Mouse (Mus musculus) CH12.LX (cell line): ENCODE results near the gene Gm12185. TPM values are rescaled to one million over a fixed set of nuclear protein-coding genes. Genes with fewer than 3 reads are reported as not detected.

Experiments used
- DNase-seq: peaks from one replicate; pipeline ENCODE4 v3.0.0-alpha.2; 2013; ENCODE audit errors: extremely low read depth
- H3K27ac ChIP-seq: 2 replicates; pipeline ENCODE4 v1.5.1; 2012; ENCODE audit warnings: low read depth, mild to moderate bottlenecking, control low read depth, moderate library complexity; ENCODE audit not compliant: insufficient read depth
- H3K27me3 ChIP-seq: replicated peaks from 2 replicates; pipeline ENCODE3; 2012; ENCODE audit warnings: inconsistent platforms
- H3K36me3 ChIP-seq, 2 experiments: replicated peaks in 1 of 2; 2 replicates each; pipeline versions ENCODE3 to v1.6.1; 2012; ENCODE audit warnings: inconsistent platforms in 1 of 2, low read length in 1 of 2, mild to moderate bottlenecking in 1 of 2, mixed read lengths in 1 of 2, moderate library complexity in 1 of 2; ENCODE audit not compliant: control insufficient read depth in 1 of 2, insufficient read depth in 1 of 2
- H3K4me1 ChIP-seq, 2 experiments: 2 replicates each; pipeline ENCODE4 v1.6.1; 2012; ENCODE audit warnings: inconsistent platforms in 1 of 2, moderate library complexity in 1 of 2; ENCODE audit not compliant: insufficient read depth in 2 of 2, control insufficient read depth in 1 of 2
- H3K4me2 ChIP-seq: 2 replicates; pipeline ENCODE4 v1.6.1; 2012; ENCODE audit warnings: low read depth, mild to moderate bottlenecking, control low read depth; ENCODE audit not compliant: poor library complexity, insufficient read depth, severe bottlenecking
- H3K4me3 ChIP-seq, 3 experiments: fragments of 150-350 bp in 1 of 3; sonication (generic) in 1 of 3; replicated peaks in 1 of 3; 2 replicates each; pipeline versions ENCODE3 to v1.5.1; 2011 to 2012; ENCODE audit warnings: low read depth in 2 of 3, low read length in 2 of 3, mild to moderate bottlenecking in 2 of 3, moderate library complexity in 2 of 3, control low read depth in 1 of 3, improper control_type of control experiment in 1 of 3, inconsistent platforms in 1 of 3, mixed read lengths in 1 of 3; ENCODE audit not compliant: poor library complexity in 1 of 3
- H3K79me2 ChIP-seq: replicated peaks from 2 replicates; pipeline ENCODE4 v1.6.1; 2012; ENCODE audit warnings: mild to moderate bottlenecking, moderate library complexity; ENCODE audit not compliant: control insufficient read depth, poor library complexity, insufficient read depth, severe bottlenecking; ENCODE audit errors: extremely low read depth
- H3K9ac ChIP-seq: 2 replicates; pipeline ENCODE4 v1.6.1; 2012; ENCODE audit warnings: low read depth, mild to moderate bottlenecking, control low read depth, moderate library complexity; ENCODE audit not compliant: insufficient read depth
- H3K9me3 ChIP-seq: replicated peaks from 2 replicates; pipeline ENCODE3; 2012; ENCODE audit warnings: low read length, inconsistent platforms, mixed read lengths
- CTCF ChIP-seq, 2 experiments: IDR thresholded peaks in 1 of 2; conservative IDR thresholded peaks in 1 of 2; 2 replicates each; pipeline ENCODE4 v1.5.1; 2011 to 2012; ENCODE audit warnings: low read depth in 2 of 2, low read length in 2 of 2, improper control_type of control experiment in 1 of 2, inconsistent platforms in 1 of 2, mild to moderate bottlenecking in 1 of 2, moderate library complexity in 1 of 2
- E2F4 ChIP-seq: IDR thresholded peaks from 2 replicates; pipeline ENCODE4 v1.6.1; 2011; ENCODE audit warnings: low read depth, low read length, improper control_type of control experiment; ENCODE audit not compliant: insufficient replicate concordance
- ELF1 ChIP-seq: IDR thresholded peaks from 2 replicates; pipeline ENCODE4 v1.6.1; 2014; ENCODE audit warnings: low read depth, mild to moderate bottlenecking, inconsistent platforms, low read length, improper control_type of control experiment
- GABPA ChIP-seq: IDR thresholded peaks from 2 replicates; pipeline ENCODE4 v1.6.1; 2012; ENCODE audit warnings: low read depth, low read length, improper control_type of control experiment, inconsistent platforms; ENCODE audit not compliant: insufficient replicate concordance
- IRF4 ChIP-seq: IDR thresholded peaks from 2 replicates; pipeline ENCODE4 v1.6.1; 2014; ENCODE audit warnings: low read depth, mild to moderate bottlenecking, inconsistent platforms, low read length, improper control_type of control experiment
- JUND ChIP-seq: conservative IDR thresholded peaks from 2 replicates; pipeline ENCODE4 v1.6.1; 2011; ENCODE audit warnings: low read depth, low read length, improper control_type of control experiment
- MAX ChIP-seq: IDR thresholded peaks from 2 replicates; pipeline ENCODE4 v1.6.1; 2011; ENCODE audit warnings: low read length, improper control_type of control experiment
- MEF2A ChIP-seq: IDR thresholded peaks from 2 replicates; pipeline ENCODE4 v1.6.1; 2014; ENCODE audit warnings: low read depth, mild to moderate bottlenecking, inconsistent platforms, low read length, improper control_type of control experiment, borderline replicate concordance
- MXI1 ChIP-seq: IDR thresholded peaks from 2 replicates; pipeline ENCODE4 v1.6.1; 2011; ENCODE audit warnings: mild to moderate bottlenecking, low read depth, low read length, improper control_type of control experiment
- MYC ChIP-seq: IDR thresholded peaks from 2 replicates; pipeline ENCODE4 v1.6.1; 2011; ENCODE audit warnings: low read depth, mild to moderate bottlenecking, improper control_type of control experiment, low read length
- NELFE ChIP-seq: IDR thresholded peaks from 2 replicates; pipeline ENCODE4 v1.6.1; 2011; ENCODE audit warnings: low read depth, low read length, improper control_type of control experiment
- POLR2AphosphoS2 ChIP-seq: IDR thresholded peaks from 2 replicates; pipeline ENCODE4 v1.6.1; 2011; ENCODE audit warnings: low read depth, low read length, improper control_type of control experiment
- RAD21 ChIP-seq: IDR thresholded peaks from 2 replicates; pipeline ENCODE4 v1.6.1; 2011; ENCODE audit warnings: low read depth, mild to moderate bottlenecking, low read length, improper control_type of control experiment, moderate library complexity
- SIN3A ChIP-seq: IDR thresholded peaks from 2 replicates; pipeline ENCODE4 v1.6.1; 2012; ENCODE audit warnings: low read length, improper control_type of control experiment, inconsistent platforms
- SMC3 ChIP-seq: IDR thresholded peaks from 2 replicates; pipeline ENCODE4 v1.6.1; 2011; ENCODE audit warnings: low read depth, low read length, improper control_type of control experiment
- TCF12 ChIP-seq: IDR thresholded peaks from 2 replicates; pipeline ENCODE4 v1.6.1; 2014; ENCODE audit warnings: low read depth, mild to moderate bottlenecking, inconsistent platforms, low read length, improper control_type of control experiment
- USF1 ChIP-seq: IDR thresholded peaks from 2 replicates; pipeline ENCODE4 v1.6.1; 2014; ENCODE audit warnings: low read depth, mild to moderate bottlenecking, inconsistent platforms, low read length, improper control_type of control experiment
- ZC3H11A ChIP-seq: IDR thresholded peaks from 2 replicates; pipeline ENCODE4 v1.6.1; 2012; ENCODE audit warnings: low read depth, mild to moderate bottlenecking, inconsistent platforms, low read length, improper control_type of control experiment
- ZNF384 ChIP-seq: IDR thresholded peaks from 2 replicates; pipeline ENCODE4 v1.6.1; 2012; ENCODE audit warnings: low read depth, low read length, improper control_type of control experiment, inconsistent platforms
- dilution Hi-C: fragments of 300-500 bp; cut with MboI; formaldehyde crosslinking; loops from 2 replicates; pipeline ENCODE4 v1.14.3; 2020; ENCODE audit warnings: low sequenced_read_pairs; ENCODE audit not compliant: extremely low pct_unique_long_range_greater_than_20kb, extremely low pct_ligation_motif_present
- in situ Hi-C: fragments of 300-500 bp; cut with MboI; formaldehyde crosslinking; loops from 3 replicates; pipeline ENCODE4 v1.14.3; 2019; ENCODE audit warnings: low sequenced_read_pairs, low pct_ligation_motif_present, low pct_unique_long_range_greater_than_20kb, mixed read lengths
- polyA plus RNA-seq: library from polyadenylated mRNA; unstranded; fragments of >175 nt; gene quantifications from 2 replicates; pipeline ENCODE4 v1.2.1, GENCODE M21; 2012; ENCODE audit warnings: low read depth; ENCODE audit not compliant: insufficient read length
- total RNA-seq, 2 experiments: library from RNA; depleted of rRNA; stranded (reverse); fragments of 300-350 nt in 1 of 2; fragments of >200 nt in 1 of 2; gene quantifications; 2 replicates each; pipeline ENCODE4 v1.2.3; 2012 to 2014

Gm12185 gene
- total and polyA plus RNA-seq, 3 experiments, result 0.04 to 0.50 TPM; not detected in 1

DNA sequence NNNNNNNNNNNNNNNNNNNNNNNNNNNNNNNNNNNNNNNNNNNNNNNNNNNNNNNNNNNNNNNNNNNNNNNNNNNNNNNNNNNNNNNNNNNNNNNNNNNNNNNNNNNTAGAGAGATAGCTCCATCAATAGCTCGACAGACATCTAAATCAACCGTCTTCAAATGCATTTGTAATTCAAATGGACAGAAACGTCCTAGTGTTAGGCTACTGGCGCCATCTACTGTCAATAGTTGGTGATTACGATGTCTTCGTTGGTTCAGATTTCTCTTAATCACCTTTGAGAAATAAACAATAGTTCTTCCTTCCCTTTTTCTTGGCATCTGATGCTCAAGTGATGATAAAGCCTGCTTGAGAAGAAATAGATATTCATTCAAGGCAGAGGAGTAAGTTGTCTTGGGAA, 133.0 kb downstream of the Gm12185 start:
- DNase-seq, result peak; percentile 89
- no peak for TF ChIP-seq MYC
- TF ChIP-seq E2F4, result 0 out of 2 replicates have a peak, but pooled peaks have one; percentile 21
- 0 out of 2 replicates have a peak, but pooled peaks have one; percentile 26 for TF ChIP-seq ELF1
- TF ChIP-seq MEF2A, result no peak
- no peak for TF ChIP-seq POLR2AphosphoS2
- TF ChIP-seq ZNF384, result peak; percentile 72
- peak; percentile 83; the same call in 1 of the 2 replicates for TF ChIP-seq SIN3A
- TF ChIP-seq NELFE, result peak; percentile 39; the same call in 1 of the 2 replicates
- TF ChIP-seq ZC3H11A, result peak; percentile 89
- TF ChIP-seq TCF12, result peak; percentile 15; the same call in 1 of the 2 replicates
- TF ChIP-seq USF1, result no peak
- TF ChIP-seq RAD21, result peak; percentile 100
- 0 out of 2 replicates have a peak, but pooled peaks have one; percentile 15 for TF ChIP-seq MAX
- peak; percentile 40; the same call in 1 of the 2 replicates for TF ChIP-seq IRF4
- peak; percentile 61 for TF ChIP-seq JUND
- TF ChIP-seq CTCF (conservative IDR thresholded peaks at IDR 0.05 in 1 of 2, IDR thresholded peaks at IDR 0.05 in 1 of 2; ENCODE audit: low read depth in 2 of 2, low read length in 2 of 2), result peak; percentile 69 to 99
- TF ChIP-seq SMC3, result peak; percentile 90
- peak; percentile 46; the same call in 1 of the 2 replicates for TF ChIP-seq MXI1
- no peak for TF ChIP-seq GABPA
- TF ChIP-seq, all 38 proteins: peak for 14
- dilution Hi-C loops (no loop called here), in situ Hi-C loops (loop anchor here (5.0 to 25.0 kb wide), 3 partner anchors 72 to 553 kb away; partner anchors contain the start of gene Olfr1389)
- peak overlapping the region; percentile 58 to 66 (median 66) for H3K4me3 ChIP-seq
- peaks cover 0 to 9% of the 10 kb centered on the region in 2 experiments for H3K36me3 ChIP-seq
- H3K27ac ChIP-seq, result no peak overlapping the region
- H3K9me3 ChIP-seq, result peaks cover 3% of the 10 kb centered on the region
- peak overlapping the region; percentile 59 for H3K9ac ChIP-seq
- no peaks in the 10 kb centered on the region for H3K79me2 ChIP-seq
- H3K4me2 ChIP-seq, result peak overlapping the region; percentile 76
- H3K4me1 ChIP-seq, result peaks cover 0 to 22% of the 10 kb centered on the region in 2 experiments; a peak in 2 of 4 replicates
- H3K27me3 ChIP-seq, result peaks cover 2% of the 10 kb centered on the region

Other genes starting within 250 kb of the Gm12185 start
- 5,582 and 6,330 TPM in 2 replicates for gene Rack1, start 191.9 kb downstream of the Gm12185 start, total RNA-seq (2012; rRNA removed)
- gene Rack1, start 191.9 kb downstream of the Gm12185 start, total RNA-seq (2014; rRNA removed), result 4,885 and 5,265 TPM in 2 replicates
- gene Rack1, start 191.9 kb downstream of the Gm12185 start, polyA plus RNA-seq, result 3,744 and 4,313 TPM in 2 replicates
- 30.2 and 36.0 TPM in 2 replicates for gene Trim41, start 174.9 kb downstream of the Gm12185 start, total RNA-seq (2012; rRNA removed)
- gene Trim41, start 174.9 kb downstream of the Gm12185 start, total RNA-seq (2014; rRNA removed), result 18.8 and 20.9 TPM in 2 replicates
- 51.6 and 63.7 TPM in 2 replicates for gene Trim41, start 174.9 kb downstream of the Gm12185 start, polyA plus RNA-seq
- 20.8 and 34.6 TPM in 2 replicates for gene Trim7, start 166.1 kb downstream of the Gm12185 start, total RNA-seq (2012; rRNA removed)
- gene Trim7, start 166.1 kb downstream of the Gm12185 start, total RNA-seq (2014; rRNA removed), result 9.2 and 9.5 TPM in 2 replicates
- 11.6 and 15.1 TPM in 2 replicates for gene Trim7, start 166.1 kb downstream of the Gm12185 start, polyA plus RNA-seq
- gene Gm12184, start 165.6 kb downstream of the Gm12185 start, total RNA-seq (2012; rRNA removed), result 6.8 and 7.1 TPM in 2 replicates
- gene Gm12184, start 165.6 kb downstream of the Gm12185 start, total RNA-seq (2014; rRNA removed), result 51.6 and 61.0 TPM in 2 replicates
- gene Gm12184, start 165.6 kb downstream of the Gm12185 start, polyA plus RNA-seq, result 5.6 and 17.1 TPM in 2 replicates
- gene Irgm1, start 120.5 kb downstream of the Gm12185 start, total RNA-seq (2012; rRNA removed), result 25.7 and 35.0 TPM in 2 replicates
- gene Irgm1, start 120.5 kb downstream of the Gm12185 start, total RNA-seq (2014; rRNA removed), result 58.1 and 63.8 TPM in 2 replicates
- gene Irgm1, start 120.5 kb downstream of the Gm12185 start, polyA plus RNA-seq, result 49.0 and 52.2 TPM in 2 replicates
- gene Gm5431, start 90.0 kb downstream of the Gm12185 start, total RNA-seq (2012; rRNA removed), result 0.89 and 0.97 TPM in 2 replicates
- 1.7 and 2.0 TPM in 2 replicates for gene Gm5431, start 90.0 kb downstream of the Gm12185 start, total RNA-seq (2014; rRNA removed)
- 3.1 and 4.9 TPM in 2 replicates for gene Gm5431, start 90.0 kb downstream of the Gm12185 start, polyA plus RNA-seq
- 23.5 and 33.5 TPM in 2 replicates for gene Psme2b, start 46.0 kb downstream of the Gm12185 start, total RNA-seq (2012; rRNA removed)
- gene Psme2b, start 46.0 kb downstream of the Gm12185 start, total RNA-seq (2014; rRNA removed), result 78.3 and 80.3 TPM in 2 replicates
- 62.4 and 80.1 TPM in 2 replicates for gene Psme2b, start 46.0 kb downstream of the Gm12185 start, polyA plus RNA-seq
- not detected in 2 replicates for gene Olfr56, start 13.3 kb downstream of the Gm12185 start, total RNA-seq (2012; rRNA removed)
- gene Olfr56, start 13.3 kb downstream of the Gm12185 start, total RNA-seq (2014; rRNA removed), result not detected in 2 replicates
- gene Olfr56, start 13.3 kb downstream of the Gm12185 start, polyA plus RNA-seq, result 0.12 TPM in 1 of 2 replicates, not detected in the other
- 6.4 and 7.4 TPM in 2 replicates for gene 9930111J21Rik1, start 12.8 kb downstream of the Gm12185 start, total RNA-seq (2012; rRNA removed)
- 3.4 and 4.3 TPM in 2 replicates for gene 9930111J21Rik1, start 12.8 kb downstream of the Gm12185 start, total RNA-seq (2014; rRNA removed)
- 6.0 and 7.8 TPM in 2 replicates for gene 9930111J21Rik1, start 12.8 kb downstream of the Gm12185 start, polyA plus RNA-seq
- 0.04 TPM in 1 of 2 replicates, not detected in the other for gene Tgtp1, start 1.9 kb upstream of the Gm12185 start, total RNA-seq (2012; rRNA removed)
- gene Tgtp1, start 1.9 kb upstream of the Gm12185 start, total RNA-seq (2014; rRNA removed), result 0.07 TPM in 1 of 2 replicates, not detected in the other
- 0.21 TPM in 1 of 2 replicates, not detected in the other for gene Tgtp1, start 1.9 kb upstream of the Gm12185 start, polyA plus RNA-seq
- 6.9 and 9.9 TPM in 2 replicates for gene 9930111J21Rik2, start 59.0 kb upstream of the Gm12185 start, total RNA-seq (2012; rRNA removed)
- 18.5 and 21.4 TPM in 2 replicates for gene 9930111J21Rik2, start 59.0 kb upstream of the Gm12185 start, total RNA-seq (2014; rRNA removed)
- gene 9930111J21Rik2, start 59.0 kb upstream of the Gm12185 start, polyA plus RNA-seq, result 20.7 and 22.7 TPM in 2 replicates
- 0.08 TPM in 1 of 2 replicates, not detected in the other for gene Tgtp2, start 72.0 kb upstream of the Gm12185 start, total RNA-seq (2012; rRNA removed)
- 0.07 and 0.43 TPM in 2 replicates for gene Tgtp2, start 72.0 kb upstream of the Gm12185 start, total RNA-seq (2014; rRNA removed)
- gene Tgtp2, start 72.0 kb upstream of the Gm12185 start, polyA plus RNA-seq, result 0.18 TPM in 1 of 2 replicates, not detected in the other
- 6.2 and 7.2 TPM in 2 replicates for gene Ifi47, start 84.4 kb upstream of the Gm12185 start, total RNA-seq (2012; rRNA removed)
- 2.3 and 2.8 TPM in 2 replicates for gene Ifi47, start 84.4 kb upstream of the Gm12185 start, total RNA-seq (2014; rRNA removed)
- 2.7 and 3.2 TPM in 2 replicates for gene Ifi47, start 84.4 kb upstream of the Gm12185 start, polyA plus RNA-seq
- gene Olfr1396, start 122.6 kb upstream of the Gm12185 start, total RNA-seq (2012; rRNA removed), result not detected in 2 replicates
- not detected in 2 replicates for gene Olfr1396, start 122.6 kb upstream of the Gm12185 start, total RNA-seq (2014; rRNA removed)
- not detected in 2 replicates for gene Olfr1396, start 122.6 kb upstream of the Gm12185 start, polyA plus RNA-seq
- not detected in 2 replicates for gene Olfr1395, start 150.0 kb upstream of the Gm12185 start, total RNA-seq (2012; rRNA removed)
- not detected in 2 replicates for gene Olfr1395, start 150.0 kb upstream of the Gm12185 start, total RNA-seq (2014; rRNA removed)
- not detected in 2 replicates for gene Olfr1395, start 150.0 kb upstream of the Gm12185 start, polyA plus RNA-seq
- gene Olfr1394, start 162.2 kb upstream of the Gm12185 start, total RNA-seq (2012; rRNA removed), result not detected in 2 replicates
- gene Olfr1394, start 162.2 kb upstream of the Gm12185 start, total RNA-seq (2014; rRNA removed), result not detected in 2 replicates
- not detected in 2 replicates for gene Olfr1394, start 162.2 kb upstream of the Gm12185 start, polyA plus RNA-seq
- 0.17 and 0.34 TPM in 2 replicates for gene Btnl9, start 194.9 kb upstream of the Gm12185 start, total RNA-seq (2012; rRNA removed)
- not detected in 2 replicates for gene Btnl9, start 194.9 kb upstream of the Gm12185 start, total RNA-seq (2014; rRNA removed)
- gene Btnl9, start 194.9 kb upstream of the Gm12185 start, polyA plus RNA-seq, result 0.04 and 0.20 TPM in 2 replicates
- gene Zfp62, start 211.1 kb upstream of the Gm12185 start, total RNA-seq (2012; rRNA removed), result 21.3 and 22.6 TPM in 2 replicates
- 38.7 and 48.8 TPM in 2 replicates for gene Zfp62, start 211.1 kb upstream of the Gm12185 start, total RNA-seq (2014; rRNA removed)
- gene Zfp62, start 211.1 kb upstream of the Gm12185 start, polyA plus RNA-seq, result 23.2 and 25.3 TPM in 2 replicates